Mouse (Mus musculus): ENCODE data around the gene Gm15294. TPM values are rescaled to one million over a fixed set of nuclear protein-coding genes. Genes with fewer than 3 reads are reported as not detected.

The Gm15294 gene
- not detected for total RNA-seq (2021)
- long read RNA-seq, experiment 1: 0 reads
- long read RNA-seq, experiment 2: 0 reads

DNA sequence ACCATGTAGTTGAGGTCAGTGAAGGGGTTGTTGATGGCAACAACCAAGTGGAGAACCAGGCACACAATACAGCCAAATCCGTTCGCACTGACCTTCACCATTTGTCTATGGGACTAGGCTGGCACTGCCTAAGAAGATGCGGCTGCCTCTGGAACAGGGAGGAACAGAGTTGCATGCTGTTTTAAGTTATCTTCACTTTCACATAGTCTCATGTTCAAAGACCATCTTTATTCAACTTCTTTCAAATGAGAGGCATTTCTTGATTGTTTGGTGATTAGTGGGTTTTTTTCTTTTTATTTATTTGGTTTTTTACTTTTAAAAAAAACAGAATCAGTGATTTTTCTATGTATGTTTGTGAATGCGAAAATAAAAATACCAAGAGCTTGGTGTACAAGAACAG lies at the start of gene Gm15294:
Gene Gm15294 (minus strand): TSS at position 101 of the 400 bp plus-strand sequence.
- DNase-seq: no peak

- no peak for DNase-seq
These were observed 9.5 kb upstream of the Gm15294 start for GRCm38 (mm10) chrX:141884336-141885048.

DNA sequence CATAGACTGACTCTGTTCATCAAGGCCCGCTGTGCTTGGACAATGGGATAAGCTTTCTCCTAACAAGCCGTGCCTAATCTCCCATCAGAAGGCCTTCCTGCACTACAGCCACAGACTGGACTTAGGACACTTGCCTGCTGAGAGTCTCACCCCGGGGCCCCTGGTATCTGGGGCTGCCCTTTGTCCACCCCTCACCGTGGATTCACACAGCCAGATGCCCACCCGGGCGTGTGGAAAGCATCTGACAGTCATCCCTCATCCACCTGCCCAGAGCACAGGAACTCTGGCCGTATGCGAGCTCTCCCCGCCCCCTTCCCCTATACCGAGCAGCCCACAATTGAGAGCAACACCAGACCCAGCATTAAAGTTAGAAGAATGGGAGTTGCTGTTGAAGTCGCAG lies 1.0 kb downstream of the Gm15294 start:
- DNase-seq: no peak

DNA sequence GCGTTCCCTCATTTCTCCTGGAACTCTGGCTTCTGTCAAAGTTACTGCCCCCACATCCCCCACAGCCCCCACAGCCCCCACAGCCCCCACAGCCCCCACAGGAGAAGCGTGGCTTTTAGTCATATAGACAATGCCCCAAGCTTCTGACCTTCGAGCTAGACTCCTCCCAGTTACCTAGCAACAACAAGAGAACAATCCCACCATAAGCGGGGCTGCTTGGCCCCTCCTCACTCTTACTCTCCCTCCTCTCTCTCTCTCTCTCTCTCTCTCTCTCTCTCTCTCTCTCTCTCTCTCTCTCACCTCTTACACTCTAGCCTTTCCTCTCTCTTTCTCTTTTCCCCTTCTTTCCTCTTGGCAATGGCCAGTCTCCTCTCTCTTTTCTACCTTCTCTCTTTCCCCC lies 1.4 kb downstream of the Gm15294 start:
- no peak for DNase-seq

- no peak for DNase-seq
These were observed 19.2 kb downstream of the Gm15294 start for GRCm38 (mm10) chrX:141855684-141856396.

Other genes starting within 250 kb of the Gm15294 start
- gene Irs4, start 150.0 kb downstream of the Gm15294 start, total RNA-seq (2021): not detected